Mouse (Mus musculus) heart, adult 2 months (tissue): ENCODE results near the gene Gm21996. TPM values are rescaled to one million over a fixed set of nuclear protein-coding genes. Genes with fewer than 3 reads are reported as not detected.
"Not testable (repeated sequence)": the region's sequence is repeated elsewhere in the genome, so short reads cannot be mapped to it uniquely, and the experiment has no call there.

ENCODE experiments used
- DNase-seq, 2 experiments: peaks; one replicate each; pipeline ENCODE4 v3.0.0; 2021
- H3K27ac ChIP-seq: fragments of 200-600 bp; 2 replicates; pipeline ENCODE4 v1.8.1; 2022
- H3K27me3 ChIP-seq: fragments of 200-500 bp; 2 replicates; pipeline ENCODE4 v1.6.1; 2012; ENCODE audit warnings: mild to moderate bottlenecking, low read length, inconsistent platforms, mixed read lengths; ENCODE audit not compliant: control insufficient read depth, insufficient read depth
- H3K36me3 ChIP-seq: fragments of 200-500 bp; 2 replicates; pipeline ENCODE4 v1.6.1; 2012; ENCODE audit warnings: low read length, inconsistent platforms; ENCODE audit not compliant: control insufficient read depth, insufficient read depth
- H3K4me1 ChIP-seq: fragments of 200-500 bp; 2 replicates; pipeline ENCODE4 v1.6.1; 2011; ENCODE audit warnings: low read length; ENCODE audit not compliant: control insufficient read depth, insufficient read depth
- H3K4me3 ChIP-seq: fragments of 200-600 bp; 2 replicates; pipeline ENCODE4 v1.8.1; 2022
- H3K79me2 ChIP-seq: fragments of 200-500 bp; replicated peaks from 2 replicates; pipeline ENCODE4 v1.6.1; 2012; ENCODE audit warnings: mild to moderate bottlenecking, inconsistent platforms, low read length, moderate library complexity, mixed read lengths; ENCODE audit not compliant: control insufficient read depth, insufficient read depth
- H3K9ac ChIP-seq: fragments of 200-500 bp; 2 replicates; pipeline ENCODE4 v1.6.1; 2012; ENCODE audit warnings: low read depth, mild to moderate bottlenecking, control low read depth, inconsistent platforms, low read length, mixed read lengths
- WGBS: fragments of 180-500 bp; shearing (Covaris S2); methylation state at CpG from one replicate; pipeline ENCODE4 v1.1.7; 2018; 5-methylcytosine and 5-hydroxymethylcytosine counted together
- intact Hi-C: fragments of 180-260 bp; cut with DNase I; formaldehyde crosslinking; loops from one replicate; pipeline ENCODE4 v1.15.1; 2025
- long read RNA-seq: library from polyadenylated mRNA; stranded (forward); transcript quantifications from one replicate; pipeline ENCODE4 v2.0.0, GENCODE M21; 2021
- polyA plus RNA-seq: library from polyadenylated mRNA; depleted of rRNA; stranded (reverse); fragments of >200 nt; gene quantifications from 2 replicates; pipeline ENCODE4 v1.2.3, GENCODE M21; 2012; rRNA removed
- total RNA-seq, 2 experiments: library from RNA; stranded (reverse); gene quantifications; 2 replicates each; pipeline ENCODE4 v1.2.3; 2021

Gene Gm21996
- not detected for total RNA-seq
- not detected in 2 replicates for polyA plus RNA-seq
- long read RNA-seq = 0 reads

GRCm38 (mm10) chrY:89745432-89745831, at the start of gene Gm21996:
Gene Gm21996 (minus strand): TSS chrY:89745532.
- H3K4me1 ChIP-seq, H3K27ac ChIP-seq, H3K36me3 ChIP-seq, intact Hi-C loops, H3K4me3 ChIP-seq, H3K27me3 ChIP-seq, DNase-seq, H3K9ac ChIP-seq, H3K79me2 ChIP-seq: not testable (repeated sequence)
- WGBS = no CpG with 5 or more reads among the region's 7 CpGs
